Mouse (Mus musculus): ENCODE measurements around the gene Zfp2. TPM values are rescaled to one million over a fixed set of nuclear protein-coding genes. Genes with fewer than 3 reads are reported as not detected.

The Zfp2 gene
- polyA plus RNA-seq (2012; rRNA removed): 0.63 and 0.84 TPM in 2 replicates

GRCm38 (mm10) chr11:50915671-50916320 is at the start of gene Zfp2:
Gene Zfp2 (minus strand): TSS chr11:50916165.

GRCm38 (mm10) chr11:50953665-50954064 is 37.7 kb upstream of the Zfp2 start, which contains the start of gene Prop1:
Gene Prop1 (minus strand): TSS chr11:50953765.

GRCm38 (mm10) chr11:50943506-50943905 is 27.5 kb upstream of the Zfp2 start, which contains the start of gene 4933414I15Rik:
Gene 4933414I15Rik (minus strand): TSS chr11:50943765.

GRCm38 (mm10) chr11:50931451-50931866 is 15.5 kb upstream of the Zfp2 start, which contains the start of gene Zfp354b:
Gene Zfp354b (minus strand): TSS chr11:50931633.

GRCm38 (mm10) chr11:50887390-50888128 is 28.4 kb downstream of the Zfp2 start, which contains the start of gene Zfp454:
Gene Zfp454 (minus strand): TSS chr11:50887651.

GRCm38 (mm10) chr11:50850177-50850735 is 65.7 kb downstream of the Zfp2 start, which contains the start of gene Grm6:
Gene Grm6 (plus strand): TSS chr11:50850685.

Other genes starting within 250 kb of the Zfp2 start
- gene Zfp354c, start 88.4 kb downstream of the Zfp2 start, polyA plus RNA-seq (2012; rRNA removed): 0.40 and 0.54 TPM in 2 replicates
- gene Zfp879, start 74.6 kb downstream of the Zfp2 start, polyA plus RNA-seq (2012; rRNA removed): 0.08 and 0.09 TPM in 2 replicates
- gene Grm6, start 65.5 kb downstream of the Zfp2 start, polyA plus RNA-seq (2012; rRNA removed): 0.05 and 0.12 TPM in 2 replicates
- 0.31 and 0.41 TPM in 2 replicates for gene Zfp454, start 28.5 kb downstream of the Zfp2 start, polyA plus RNA-seq (2012; rRNA removed)
- 0.06 and 0.15 TPM in 2 replicates for gene Zfp354b, start 15.5 kb upstream of the Zfp2 start, polyA plus RNA-seq (2012; rRNA removed)
- gene 4933414I15Rik, start 27.6 kb upstream of the Zfp2 start, polyA plus RNA-seq (2012; rRNA removed): not detected in 2 replicates
- gene Prop1, start 37.6 kb upstream of the Zfp2 start, polyA plus RNA-seq (2012; rRNA removed): 0.02 TPM in 1 of 2 replicates, not detected in the other
- not detected in 2 replicates for gene Olfr1378, start 50.4 kb upstream of the Zfp2 start, polyA plus RNA-seq (2012; rRNA removed)
- gene Olfr1377, start 65.8 kb upstream of the Zfp2 start, polyA plus RNA-seq (2012; rRNA removed): not detected in 2 replicates
- not detected in 2 replicates for gene Olfr51, start 87.4 kb upstream of the Zfp2 start, polyA plus RNA-seq (2012; rRNA removed)
- not detected in 2 replicates for gene Olfr54, start 98.1 kb upstream of the Zfp2 start, polyA plus RNA-seq (2012; rRNA removed)
- not detected in 2 replicates for gene Olfr1375, start 131.9 kb upstream of the Zfp2 start, polyA plus RNA-seq (2012; rRNA removed)
- gene Zfp354a, start 143.1 kb upstream of the Zfp2 start, polyA plus RNA-seq (2012; rRNA removed): 0.85 and 1.2 TPM in 2 replicates